Mouse (Mus musculus) ES-Bruce4 (cell line): ENCODE measurements around the gene Adarb1. TPM values are rescaled to one million over a fixed set of nuclear protein-coding genes. Genes with fewer than 3 reads are reported as not detected.

Experiments used
- H3K27ac ChIP-seq: 2 replicates; pipeline ENCODE4 v1.5.1; 2012; ENCODE audit warnings: low read length, inconsistent platforms; ENCODE audit not compliant: insufficient read depth
- H3K27me3 ChIP-seq: 2 replicates; pipeline ENCODE4 v1.6.1; 2012; ENCODE audit warnings: mild to moderate bottlenecking, low read length, inconsistent platforms; ENCODE audit not compliant: control insufficient read depth, poor library complexity, insufficient read depth, severe bottlenecking
- H3K36me3 ChIP-seq: 2 replicates; pipeline ENCODE4 v1.6.1; 2012; ENCODE audit warnings: inconsistent platforms, mild to moderate bottlenecking, low read length, moderate library complexity; ENCODE audit not compliant: control insufficient read depth, poor library complexity, insufficient read depth, severe bottlenecking
- H3K4me1 ChIP-seq: one replicate; pipeline ENCODE4 v1.8.1; 2011; ENCODE audit warnings: low read length; ENCODE audit not compliant: control insufficient read depth, insufficient read depth
- H3K4me3 ChIP-seq: 2 replicates; pipeline ENCODE4 v1.5.1; 2011; ENCODE audit warnings: low read depth, mild to moderate bottlenecking, low read length
- H3K9ac ChIP-seq: 2 replicates; pipeline ENCODE4 v1.6.1; 2012; ENCODE audit warnings: low read depth, mild to moderate bottlenecking, inconsistent platforms; ENCODE audit not compliant: poor library complexity, severe bottlenecking
- H3K9me3 ChIP-seq: replicated peaks from 2 replicates; pipeline ENCODE4 v1.6.1; 2012; ENCODE audit warnings: mild to moderate bottlenecking, low read length, inconsistent platforms; ENCODE audit not compliant: control insufficient read depth, poor library complexity, insufficient read depth, severe bottlenecking
- CTCF ChIP-seq: IDR thresholded peaks from one replicate; pipeline ENCODE4 v1.8.1; 2011; ENCODE audit warnings: low read depth, low read length
- EP300 ChIP-seq: IDR thresholded peaks from 2 replicates; pipeline ENCODE4 v1.6.1; 2011; ENCODE audit warnings: low read depth, low read length; ENCODE audit not compliant: insufficient read depth
- POLR2A ChIP-seq: IDR thresholded peaks from one replicate; pipeline ENCODE4 v1.8.1; 2011; ENCODE audit warnings: low read length; ENCODE audit not compliant: insufficient read depth
- polyA plus RNA-seq: library from polyadenylated mRNA; stranded (reverse); fragments of >200 nt; gene quantifications from 2 replicates; pipeline ENCODE4 v1.2.4, GENCODE M21; 2011; ENCODE audit warnings: low read depth; ENCODE audit not compliant: missing spikeins, insufficient read depth, insufficient read length

Gene Adarb1
- polyA plus RNA-seq, 1 experiment: 9.7 TPM

- TF ChIP-seq CTCF (no peak), POLR2A (no peak), EP300 (no peak)
- Histone ChIP-seq H3K36me3 (no peaks in the 10 kb centered on the region), H3K27me3 (no peaks in the 10 kb centered on the region), H3K4me1 (no peaks in the 10 kb centered on the region), H3K9me3 (no peaks in the 10 kb centered on the region), H3K27ac (no peak overlapping the region), H3K4me3 (no peak overlapping the region), H3K9ac (no peak overlapping the region)
Observed at GRCm38 (mm10) chr10:77329446-77330094, 88.5 kb downstream of the Adarb1 start.

DNA sequence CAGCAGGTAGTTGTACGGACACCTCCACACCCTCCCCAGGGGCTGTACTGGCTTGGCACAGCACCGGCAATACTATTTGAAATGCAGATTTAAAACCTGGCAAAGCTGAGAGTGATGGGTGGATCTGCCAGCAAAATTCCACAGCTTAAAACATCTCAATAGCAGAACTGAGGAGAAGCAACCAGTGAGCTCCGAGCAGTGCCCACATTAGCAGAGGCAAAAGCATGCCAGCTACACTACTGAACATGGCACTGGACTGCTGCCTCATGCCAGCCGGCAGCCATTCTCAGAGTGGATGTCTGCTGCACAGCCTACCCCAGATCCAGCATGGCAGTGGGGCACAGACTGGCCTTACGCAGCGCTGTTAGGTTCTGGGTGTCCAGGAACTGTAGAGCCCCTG, 93.4 kb downstream of the Adarb1 start:
- Histone ChIP-seq H3K27me3 (no peaks in the 10 kb centered on the region), H3K36me3 (no peaks in the 10 kb centered on the region), H3K9ac (no peak overlapping the region), H3K9me3 (no peaks in the 10 kb centered on the region), H3K27ac (no peak overlapping the region), H3K4me1 (no peaks in the 10 kb centered on the region), H3K4me3 (no peak overlapping the region)
- no peak for TF ChIP-seq EP300
- no peak for TF ChIP-seq CTCF
- TF ChIP-seq POLR2A: no peak

DNA sequence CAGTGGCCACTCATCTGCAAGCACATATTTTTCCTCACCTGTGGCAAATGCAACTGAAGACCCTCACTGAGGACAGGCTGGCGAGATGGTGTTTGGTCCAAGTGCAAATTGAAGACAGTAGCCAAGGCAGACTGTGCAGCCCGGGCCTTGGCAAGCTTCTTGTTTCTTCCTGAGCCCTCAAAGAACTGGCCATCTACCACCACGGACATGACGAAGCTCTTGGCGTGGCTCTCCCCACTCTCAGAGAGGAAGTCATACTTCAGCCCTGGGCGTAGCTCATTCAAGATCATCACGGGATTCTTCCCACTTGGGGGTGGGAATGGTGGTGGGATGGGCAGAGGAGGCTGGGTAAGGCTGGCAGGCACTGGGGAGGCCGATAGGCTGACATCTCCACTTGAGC, 96.5 kb downstream of the Adarb1 start:
- Histone ChIP-seq H3K27ac (no peak overlapping the region), H3K36me3 (no peaks in the 10 kb centered on the region)
- no peak for TF ChIP-seq POLR2A
- no peak for TF ChIP-seq EP300
- no peak for TF ChIP-seq CTCF

DNA sequence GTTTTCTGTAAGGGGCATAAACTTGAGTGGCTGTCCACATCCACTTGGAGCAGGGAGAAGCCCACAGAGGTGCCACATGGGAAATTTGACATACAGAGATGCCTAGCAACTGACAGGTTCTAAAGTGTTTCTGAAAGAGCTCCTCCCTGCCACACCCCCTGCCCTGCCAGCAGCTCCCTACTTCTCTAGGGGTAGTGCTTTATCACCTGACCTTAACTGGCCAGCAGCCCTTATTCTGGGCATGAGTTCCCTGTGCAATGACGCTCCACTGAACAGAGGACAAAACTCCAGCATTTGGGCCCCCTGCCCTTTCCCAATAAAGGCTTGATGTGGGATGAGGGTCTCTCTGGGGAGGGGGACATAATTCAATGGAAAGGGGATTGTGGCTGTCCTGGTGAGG, 97.1 kb downstream of the Adarb1 start:
- Histone ChIP-seq H3K9ac (no peak overlapping the region), H3K9me3 (no peaks in the 10 kb centered on the region), H3K4me3 (no peak overlapping the region), H3K27ac (no peak overlapping the region), H3K27me3 (no peaks in the 10 kb centered on the region), H3K4me1 (no peaks in the 10 kb centered on the region), H3K36me3 (no peaks in the 10 kb centered on the region)
- TF ChIP-seq EP300: no peak
- no peak for TF ChIP-seq POLR2A

More for the DNA sequence above, 96.5 kb downstream of the Adarb1 start:
- no peak overlapping the region for H3K9ac ChIP-seq
- no peaks in the 10 kb centered on the region for H3K4me1 ChIP-seq
- H3K9me3 ChIP-seq: no peaks in the 10 kb centered on the region
- H3K4me3 ChIP-seq: no peak overlapping the region
- no peaks in the 10 kb centered on the region for H3K27me3 ChIP-seq

GRCm38 (mm10) chr10:77315682-77316081, 102.4 kb downstream of the Adarb1 start:
- TF ChIP-seq POLR2A: no peak
- no peak for TF ChIP-seq CTCF
- Histone ChIP-seq H3K9me3 (no peaks in the 10 kb centered on the region), H3K4me3 (no peak overlapping the region), H3K9ac (no peak overlapping the region), H3K4me1 (no peaks in the 10 kb centered on the region), H3K27me3 (no peaks in the 10 kb centered on the region), H3K27ac (no peak overlapping the region), H3K36me3 (no peaks in the 10 kb centered on the region)

- Histone ChIP-seq H3K27me3 (no peaks in the 10 kb centered on the region), H3K27ac (no peak overlapping the region), H3K36me3 (no peaks in the 10 kb centered on the region), H3K4me3 (no peak overlapping the region), H3K9me3 (no peaks in the 10 kb centered on the region), H3K9ac (no peak overlapping the region), H3K4me1 (no peaks in the 10 kb centered on the region)
- no peak for TF ChIP-seq CTCF
- no peak for TF ChIP-seq POLR2A
- TF ChIP-seq EP300: no peak
Observed at GRCm38 (mm10) chr10:77314711-77315266, 103.3 kb downstream of the Adarb1 start.
